In genomic region chr1:133906420-133906819, GRCm38 (mm10) we compare ENCODE assay signal across 20 mouse cellular contexts. TPM values are rescaled to one million over a fixed set of nuclear protein-coding genes. Genes with fewer than 3 reads are reported as not detected.
DNase-seq lines count a peak whose midpoint lies in the region; ATAC-seq and TF ChIP-seq lines count a peak whose summit lies in the region.
"Had no signal": no experiment of that assay in that cellular context is flagged by ENCODE, and none has a peak within 500 bp of the region (broad histone marks: within the 10 kb centered on the region; RNA-seq: fewer than 3 reads in every experiment).

No protein-coding gene starts in this region.

- WGBS in hindbrain, embryonic 12.5 days: 64% methylated on average over 12 of the region's 12 CpGs
- 49% methylated on average over 12 of the region's 12 CpGs for WGBS in hindbrain, embryonic 16.5 days
- 49% methylated on average over 12 of the region's 12 CpGs for WGBS in hindbrain, embryonic 14.5 days
- WGBS in midbrain, embryonic 11.5 days: 42% methylated on average over 12 of the region's 12 CpGs

- H3K4me3 ChIP-seq in hindbrain, embryonic 12.5 days: no peak overlapping the region
- no peak overlapping the region for H3K4me3 ChIP-seq in hindbrain, embryonic 16.5 days (ENCODE audit: low read length)
- H3K4me3 ChIP-seq in hindbrain, embryonic 14.5 days (replicated peaks; ENCODE audit: low read length): no peak overlapping the region
- no peak overlapping the region for H3K4me3 ChIP-seq in midbrain, embryonic 11.5 days (ENCODE audit: low read depth, low read length)
- H3K4me3 ChIP-seq: heart, embryonic 12.5 days; liver, embryonic 15.5 days; megakaryocyte, embryonic 14.5 days; myocyte had no signal

- ATAC-seq in hindbrain, embryonic 12.5 days (ENCODE audit: low FRiP score): no peak
- no peak for ATAC-seq in hindbrain, embryonic 16.5 days
- no peak for ATAC-seq in hindbrain, embryonic 14.5 days (ENCODE audit: low FRiP score)
- no peak for ATAC-seq in midbrain, embryonic 11.5 days (ENCODE audit: low FRiP score)
- ATAC-seq: forebrain, embryonic 16.5 days; intestine, embryonic 16.5 days had no signal

- no peaks in the 10 kb centered on the region for H3K9me3 ChIP-seq in hindbrain, embryonic 12.5 days (replicated peaks)
- H3K9me3 ChIP-seq in hindbrain, embryonic 16.5 days (ENCODE audit: control insufficient read depth, low read length): no peaks in the 10 kb centered on the region
- no peaks in the 10 kb centered on the region for H3K9me3 ChIP-seq in hindbrain, embryonic 14.5 days (ENCODE audit: control insufficient read depth, low read length)
- no peaks in the 10 kb centered on the region for H3K9me3 ChIP-seq in midbrain, embryonic 11.5 days (ENCODE audit: control insufficient read depth, low read length)
- H3K9me3 ChIP-seq: heart, embryonic 12.5 days; liver, embryonic 15.5 days; megakaryocyte, embryonic 14.5 days had no signal

- TF ChIP-seq CTCF in brain, embryonic 14.5 days (IDR thresholded peaks at IDR 0.05; ENCODE audit: borderline replicate concordance, extremely low read depth, insufficient read depth, insufficient read length): no peak

- no peaks in the 10 kb centered on the region for H3K36me3 ChIP-seq in hindbrain, embryonic 12.5 days
- H3K36me3 ChIP-seq in hindbrain, embryonic 16.5 days (ENCODE audit: control insufficient read depth, insufficient read depth, low read length): no peaks in the 10 kb centered on the region
- no peaks in the 10 kb centered on the region for H3K36me3 ChIP-seq in hindbrain, embryonic 14.5 days (replicated peaks; ENCODE audit: control insufficient read depth, insufficient read depth)
- H3K36me3 ChIP-seq in midbrain, embryonic 11.5 days (ENCODE audit: control insufficient read depth, insufficient read depth, low read length): no peaks in the 10 kb centered on the region
- H3K36me3 ChIP-seq: heart, embryonic 12.5 days; liver, embryonic 15.5 days had no signal

- no peak overlapping the region for H3K4me2 ChIP-seq in hindbrain, embryonic 12.5 days (replicated peaks)
- no peak overlapping the region for H3K4me2 ChIP-seq in hindbrain, embryonic 16.5 days (ENCODE audit: low read length)
- 0 out of 2 replicates have a peak overlapping the region, but pooled peaks have one; percentile 15 for H3K4me2 ChIP-seq in hindbrain, embryonic 14.5 days (replicated peaks)
- H3K4me2 ChIP-seq in midbrain, embryonic 11.5 days: no peak overlapping the region
- H3K4me2 ChIP-seq: heart, embryonic 12.5 days; liver, embryonic 15.5 days had no signal

- no peak overlapping the region for H3K9ac ChIP-seq in hindbrain, embryonic 12.5 days
- H3K9ac ChIP-seq in hindbrain, embryonic 16.5 days (ENCODE audit: low read depth, low read length): no peak overlapping the region
- H3K9ac ChIP-seq in hindbrain, embryonic 14.5 days: 0 out of 2 replicates have a peak overlapping the region, but pooled peaks have one; percentile 0
- H3K9ac ChIP-seq in midbrain, embryonic 11.5 days (ENCODE audit: low read length): no peak overlapping the region
- H3K9ac ChIP-seq: heart, embryonic 12.5 days; liver, embryonic 15.5 days had no signal

- peak; percentile 47 for DNase-seq in brain, embryonic 14.5 days (ENCODE audit: low read depth)
- DNase-seq in hindbrain, embryonic 14.5 days (ENCODE audit: low spot score): no peak
- peak; percentile 87 for DNase-seq in midbrain, embryonic 11.5 days (ENCODE audit: low spot score, missing footprints)
- no peak for DNase-seq in adrenal gland, adult 18-20 months (ENCODE audit: low spot score in 2 of 2)
- DNase-seq in urinary bladder, adult 18-20 months (ENCODE audit: low spot score in 2 of 2): no peak
- DNase-seq in thymus, postnatal 36 days: no peak
- DNase-seq: cerebellum, adult 9-10 months; lung, postnatal 10 days; right cerebral cortex, adult 18-20 months; spleen, adult 18-20 months; thymus, postnatal 14 days had no signal

- H3K27me3 ChIP-seq in hindbrain, embryonic 12.5 days: peaks cover 10% of the 10 kb centered on the region
- H3K27me3 ChIP-seq in hindbrain, embryonic 16.5 days (replicated peaks; ENCODE audit: control insufficient read depth, insufficient read depth, low read length): no peaks in the 10 kb centered on the region
- peaks cover 3% of the 10 kb centered on the region; the same call in 1 of the 2 replicates for H3K27me3 ChIP-seq in hindbrain, embryonic 14.5 days (ENCODE audit: control insufficient read depth, insufficient read depth, low read length)
- H3K27me3 ChIP-seq in midbrain, embryonic 11.5 days (ENCODE audit: control insufficient read depth, insufficient read depth, low read length): no peaks in the 10 kb centered on the region

- no peak for TF ChIP-seq POLR2A in brain, embryonic 14.5 days (IDR thresholded peaks at IDR 0.05; ENCODE audit: borderline replicate concordance, extremely low read depth, insufficient read depth, insufficient read length, poor library complexity, severe bottlenecking)

- peak overlapping the region; percentile 57; the same call in 1 of the 2 replicates for H3K27ac ChIP-seq in hindbrain, embryonic 12.5 days
- no peak overlapping the region for H3K27ac ChIP-seq in hindbrain, embryonic 16.5 days (ENCODE audit: low read depth, low read length)
- H3K27ac ChIP-seq in hindbrain, embryonic 14.5 days: no peak overlapping the region; the same call in 1 of the 2 replicates
- no peak overlapping the region for H3K27ac ChIP-seq in midbrain, embryonic 11.5 days (ENCODE audit: low read depth, low read length)
- H3K27ac ChIP-seq: liver, embryonic 15.5 days had no signal

- H3K4me1 ChIP-seq in hindbrain, embryonic 12.5 days: peaks cover 31% of the 10 kb centered on the region
- peaks cover 19% of the 10 kb centered on the region for H3K4me1 ChIP-seq in hindbrain, embryonic 16.5 days (ENCODE audit: control insufficient read depth, insufficient read depth, low read depth, low read length)
- H3K4me1 ChIP-seq in hindbrain, embryonic 14.5 days (replicated peaks; ENCODE audit: control insufficient read depth, insufficient read depth, low read length): peaks cover 30% of the 10 kb centered on the region
- H3K4me1 ChIP-seq in midbrain, embryonic 11.5 days (ENCODE audit: control insufficient read depth, insufficient read depth, low read length): peaks cover 18% of the 10 kb centered on the region

RNA-seq across cellular contexts. Expression of gene Optc, which starts 1.4 kb away (rescaled TPM):
- 2.0 and 4.0 TPM in 2 replicates for polyA plus RNA-seq in hindbrain, embryonic 12.5 days (2016; fragmentation: Nextera tagmentation; extraction: Ambion mirVana)
- polyA plus RNA-seq in hindbrain, embryonic 16.5 days (2015; fragmentation: Nextera tagmentation; extraction: Ambion mirVana): 4.0 and 4.1 TPM in 2 replicates
- 9.0 and 9.2 TPM in 2 replicates for polyA plus RNA-seq in brain, embryonic 14.5 days (2012; rRNA removed)
- polyA plus RNA-seq in hindbrain, embryonic 14.5 days (2014; fragmentation: Nextera tagmentation; extraction: Ambion mirVana): 3.2 TPM in 2 replicates
- 1.6 and 1.9 TPM in 2 replicates for polyA plus RNA-seq in midbrain, embryonic 11.5 days (2014; fragmentation: Nextera tagmentation; extraction: Ambion mirVana)
- total RNA-seq in adrenal gland, adult 18-20 months (2021): 1 to 10 TPM; 1.0 to 1.4 TPM

RNA-seq across cellular contexts. Expression of gene Prelp, which starts 14.8 kb away (rescaled TPM):
- 7.2 and 10.5 TPM in 2 replicates for polyA plus RNA-seq in hindbrain, embryonic 12.5 days (2016; fragmentation: Nextera tagmentation; extraction: Ambion mirVana)
- polyA plus RNA-seq in hindbrain, embryonic 16.5 days (2015; fragmentation: Nextera tagmentation; extraction: Ambion mirVana): 12.0 and 17.0 TPM in 2 replicates
- 3.1 and 8.2 TPM in 2 replicates for polyA plus RNA-seq in brain, embryonic 14.5 days (2012; rRNA removed)
- polyA plus RNA-seq in hindbrain, embryonic 14.5 days (2014; fragmentation: Nextera tagmentation; extraction: Ambion mirVana): 14.6 and 15.6 TPM in 2 replicates
- polyA plus RNA-seq in midbrain, embryonic 11.5 days (2014; fragmentation: Nextera tagmentation; extraction: Ambion mirVana): 1.1 and 1.7 TPM in 2 replicates
- total RNA-seq in adrenal gland, adult 18-20 months (2021): 10 to 100 TPM; 43.0 to 91.5 TPM
- total RNA-seq: ES-E14 had no signal

Comparison
In these comparisons a context has a peak if more than half of its experiments do, and no peak if none do; other contexts are left out.
1. DNase-seq: peak in brain, embryonic 14.5 days (single experiment) and midbrain, embryonic 11.5 days (single experiment); none in hindbrain, embryonic 14.5 days (single experiment), adrenal gland, adult 18-20 months (0 of 2), urinary bladder, adult 18-20 months (0 of 2) and thymus, postnatal 36 days (0 of 2).